Mouse (Mus musculus) limb, embryonic 10.5 days (tissue): ENCODE data around the gene Cd2bp2. TPM values are rescaled to one million over a fixed set of nuclear protein-coding genes. Genes with fewer than 3 reads are reported as not detected.

ENCODE experiments used
- DNase-seq: peaks from one replicate; pipeline ENCODE4 v3.0.0-alpha.2; 2017; ENCODE audit warnings: low spot score
- H3K27ac ChIP-seq: fragments of 300-500 bp; sonication (generic); 2 replicates; pipeline ENCODE4 v1.5.1; 2016; ENCODE audit warnings: mild to moderate bottlenecking
- H3K27me3 ChIP-seq: fragments of 300-500 bp; sonication (generic); 2 replicates; pipeline ENCODE4 v1.6.1; 2016; ENCODE audit warnings: low read depth, mild to moderate bottlenecking; ENCODE audit not compliant: poor library complexity, severe bottlenecking
- H3K36me3 ChIP-seq: fragments of 300-500 bp; sonication (generic); 2 replicates; pipeline ENCODE4 v1.6.1; 2016; ENCODE audit warnings: mild to moderate bottlenecking, moderate library complexity
- H3K4me1 ChIP-seq: fragments of 300-500 bp; sonication (generic); 2 replicates; pipeline ENCODE4 v1.6.1; 2016
- H3K4me3 ChIP-seq: fragments of 300-500 bp; sonication (generic); 2 replicates; pipeline ENCODE4 v1.5.1; 2016; ENCODE audit warnings: mild to moderate bottlenecking, moderate library complexity
- H3K9me3 ChIP-seq: fragments of 300-500 bp; sonication (generic); replicated peaks from 2 replicates; pipeline ENCODE4 v1.6.1; 2016; ENCODE audit warnings: mild to moderate bottlenecking
- WGBS: fragments of 180-500 bp; shearing (Covaris S2); methylation state at CpG from one replicate; pipeline ENCODE4 v1.1.7; 2016; 5-methylcytosine and 5-hydroxymethylcytosine counted together
- polyA plus RNA-seq: library from polyadenylated mRNA; unstranded; fragments of >200 nt; fragmentation: Nextera tagmentation; extraction: Ambion mirVana; gene quantifications from 2 replicates; pipeline ENCODE4 v1.2.1, GENCODE M21; 2016

The Cd2bp2 gene
- 85.9 and 94.0 TPM in 2 replicates for polyA plus RNA-seq

GRCm38 (mm10) chr7:127195544-127196295 is at the start of gene Cd2bp2:
Gene Cd2bp2, minus strand, starts transcription at chr7:127196050.
- under 1% methylated on average over 51 of the region's 51 CpGs for WGBS
- peak within 1 kb of the TSS; percentile 75 for H3K4me3 ChIP-seq
- H3K36me3 ChIP-seq: peaks cover 86% of the 10 kb centered on the region
- DNase-seq: peak; percentile 94
- no peaks in the 10 kb centered on the region for H3K9me3 ChIP-seq
- H3K27me3 ChIP-seq: no peaks in the 10 kb centered on the region
- peak within 1 kb of the TSS; percentile 94 for H3K27ac ChIP-seq
- peaks cover 24% of the 10 kb centered on the region for H3K4me1 ChIP-seq

- Histone ChIP-seq H3K4me1 (peaks cover 30% of the 10 kb centered on the region), H3K27me3 (no peaks in the 10 kb centered on the region), H3K36me3 (peaks cover 42% of the 10 kb centered on the region), H3K4me3 (peak overlapping the region; percentile 85), H3K27ac (peak overlapping the region; percentile 95), H3K9me3 (no peaks in the 10 kb centered on the region)
- DNase-seq: no peak
- 11% methylated on average over 32 of the region's 33 CpGs for WGBS
Measured at GRCm38 (mm10) chr7:127244658-127245510, 49.0 kb upstream of the Cd2bp2 start.

- Histone ChIP-seq H3K27me3 (no peaks in the 10 kb centered on the region), H3K9me3 (no peaks in the 10 kb centered on the region), H3K36me3 (peaks cover 42% of the 10 kb centered on the region), H3K27ac (peak within 1 kb of the TSS; percentile 95), H3K4me1 (peaks cover 30% of the 10 kb centered on the region), H3K4me3 (peak within 1 kb of the TSS; percentile 85)
- WGBS: 1% methylated on average over 56 of the region's 56 CpGs
- DNase-seq: peak; percentile 96
Measured at GRCm38 (mm10) chr7:127243870-127244657, 48.2 kb upstream of the Cd2bp2 start, which contains the start of gene Zfp771. Gene Zfp771, plus strand, starts transcription at chr7:127244274.

GRCm38 (mm10) chr7:127243361-127243867 is 47.6 kb upstream of the Cd2bp2 start:
- no peaks in the 10 kb centered on the region for H3K27me3 ChIP-seq
- no peaks in the 10 kb centered on the region for H3K9me3 ChIP-seq
- H3K27ac ChIP-seq: peak overlapping the region; percentile 95
- 39% methylated on average over 2 of the region's 2 CpGs for WGBS
- peaks cover 30% of the 10 kb centered on the region for H3K4me1 ChIP-seq
- DNase-seq: no peak
- peak overlapping the region; percentile 85 for H3K4me3 ChIP-seq
- H3K36me3 ChIP-seq: peaks cover 44% of the 10 kb centered on the region

GRCm38 (mm10) chr7:127234777-127235176 is 38.9 kb upstream of the Cd2bp2 start:
- no peaks in the 10 kb centered on the region for H3K27me3 ChIP-seq
- 93% methylated on average over 2 of the region's 2 CpGs for WGBS
- peaks cover 6% of the 10 kb centered on the region; the same call in 1 of the 2 replicates for H3K9me3 ChIP-seq
- peaks cover 29% of the 10 kb centered on the region for H3K4me1 ChIP-seq
- H3K4me3 ChIP-seq: peak overlapping the region; percentile 97
- no peak for DNase-seq
- H3K36me3 ChIP-seq: peaks cover 75% of the 10 kb centered on the region
- H3K27ac ChIP-seq: no peak overlapping the region

- peaks cover 6% of the 10 kb centered on the region; the same call in 1 of the 2 replicates for H3K9me3 ChIP-seq
- peak overlapping the region; percentile 100 for H3K27ac ChIP-seq
- 10% methylated on average over 9 of the region's 9 CpGs for WGBS
- H3K4me1 ChIP-seq: peaks cover 29% of the 10 kb centered on the region
- H3K4me3 ChIP-seq: peak overlapping the region; percentile 97
- peaks cover 75% of the 10 kb centered on the region for H3K36me3 ChIP-seq
- no peak for DNase-seq
- no peaks in the 10 kb centered on the region for H3K27me3 ChIP-seq
Measured at GRCm38 (mm10) chr7:127233765-127234164, 37.9 kb upstream of the Cd2bp2 start.

GRCm38 (mm10) chr7:127233368-127233749 is 37.5 kb upstream of the Cd2bp2 start:
- H3K36me3 ChIP-seq: peaks cover 74% of the 10 kb centered on the region
- 0% methylated on average over 27 of the region's 27 CpGs for WGBS

GRCm38 (mm10) chr7:127232622-127233367 is 36.9 kb upstream of the Cd2bp2 start, which contains the start of the genes Zfp553 and Sept1:
Gene Zfp553, plus strand, starts transcription at chr7:127233061.
Gene Sept1, minus strand, starts transcription at chr7:127233130.
- Histone ChIP-seq H3K9me3 (peaks cover 6% of the 10 kb centered on the region; the same call in 1 of the 2 replicates), H3K27me3 (no peaks in the 10 kb centered on the region), H3K4me1 (peaks cover 29% of the 10 kb centered on the region), H3K27ac (peak within 1 kb of the TSS; percentile 100), H3K36me3 (peaks cover 68% of the 10 kb centered on the region), H3K4me3 (peak within 1 kb of the TSS; percentile 97)
- WGBS: under 1% methylated on average over 62 of the region's 64 CpGs
- DNase-seq: peak; percentile 95

More at GRCm38 (mm10) chr7:127233368-127233749, 37.5 kb upstream of the Cd2bp2 start:
- no peak for DNase-seq
- Histone ChIP-seq H3K4me1 (peaks cover 29% of the 10 kb centered on the region), H3K9me3 (peaks cover 6% of the 10 kb centered on the region; the same call in 1 of the 2 replicates), H3K27ac (peak overlapping the region; percentile 100), H3K4me3 (peak overlapping the region; percentile 97), H3K27me3 (no peaks in the 10 kb centered on the region)

GRCm38 (mm10) chr7:127231826-127232621 is 36.2 kb upstream of the Cd2bp2 start:
- Histone ChIP-seq H3K27me3 (no peaks in the 10 kb centered on the region), H3K4me3 (peak overlapping the region; percentile 97), H3K27ac (peak overlapping the region; percentile 100), H3K36me3 (peaks cover 60% of the 10 kb centered on the region), H3K9me3 (peaks cover 6% of the 10 kb centered on the region; the same call in 1 of the 2 replicates), H3K4me1 (peaks cover 29% of the 10 kb centered on the region)
- 20% methylated on average over 20 of the region's 20 CpGs for WGBS
- no peak for DNase-seq

- peaks cover 54% of the 10 kb centered on the region for H3K36me3 ChIP-seq
- H3K27ac ChIP-seq: peak overlapping the region; percentile 100
- H3K4me1 ChIP-seq: peaks cover 29% of the 10 kb centered on the region
- H3K9me3 ChIP-seq: peaks cover 3% of the 10 kb centered on the region; the same call in 1 of the 2 replicates
- WGBS: 91% methylated on average over 3 of the region's 3 CpGs
- H3K27me3 ChIP-seq: no peaks in the 10 kb centered on the region
- no peak for DNase-seq
- peak overlapping the region; percentile 97 for H3K4me3 ChIP-seq
Measured at GRCm38 (mm10) chr7:127231376-127231775, 35.5 kb upstream of the Cd2bp2 start.
